Mouse (Mus musculus): ENCODE measurements around the gene Hhex. TPM values are rescaled to one million over a fixed set of nuclear protein-coding genes. Genes with fewer than 3 reads are reported as not detected.

The Hhex gene
- polyA plus RNA-seq, 2 experiments = 4.5 to 8.0 TPM

GRCm38 (mm10) chr19:37433895-37434262 is 731 bp upstream of the Hhex start:
- ATAC-seq (ENCODE audit: low FRiP score, low read depth) (no peak), DNase-seq (ENCODE audit: low spot score) (no peak)
- H3K36me3 ChIP-seq (ENCODE audit: control insufficient read depth, insufficient read depth, low read length) = no peaks in the 10 kb centered on the region
- H3K27me3 ChIP-seq (ENCODE audit: control insufficient read depth, insufficient read depth, low read length) = peaks cover 65% of the 10 kb centered on the region
- H3K4me1 ChIP-seq (ENCODE audit: control insufficient read depth, insufficient read depth, low read length) = peaks cover 4% of the 10 kb centered on the region
- no peak for TF ChIP-seq POLR2A (IDR thresholded peaks at IDR 0.05; ENCODE audit: borderline replicate concordance, extremely low read depth, insufficient read depth, insufficient read length)
- peak overlapping the region; percentile 44 for H3K4me3 ChIP-seq (replicated peaks; ENCODE audit: low read length)
- WGBS = 0% methylated on average over 14 of the region's 14 CpGs
- no peaks in the 10 kb centered on the region for H3K9me3 ChIP-seq (ENCODE audit: control insufficient read depth, low read length)
- H3K4me2 ChIP-seq (replicated peaks; ENCODE audit: low read depth, low read length, severe bottlenecking) = peak overlapping the region; percentile 65
- no peak overlapping the region for H3K9ac ChIP-seq (ENCODE audit: low read depth, low read length, severe bottlenecking)
- no peak overlapping the region for H3K27ac ChIP-seq (replicated peaks; ENCODE audit: low read depth, low read length)

- Histone ChIP-seq H3K4me3 (replicated peaks; ENCODE audit: low read length) (peak overlapping the region; percentile 44), H3K4me2 (replicated peaks; ENCODE audit: low read depth, low read length, severe bottlenecking) (peak overlapping the region; percentile 65), H3K27ac (replicated peaks; ENCODE audit: low read depth, low read length) (0 out of 2 replicates have a peak overlapping the region, but pooled peaks have one; percentile 52), H3K4me1 (ENCODE audit: control insufficient read depth, insufficient read depth, low read length) (peaks cover 4% of the 10 kb centered on the region), H3K36me3 (ENCODE audit: control insufficient read depth, insufficient read depth, low read length) (no peaks in the 10 kb centered on the region), H3K27me3 (ENCODE audit: control insufficient read depth, insufficient read depth, low read length) (peaks cover 78% of the 10 kb centered on the region), H3K9ac (ENCODE audit: low read depth, low read length, severe bottlenecking) (peak overlapping the region; percentile 46), H3K9me3 (ENCODE audit: control insufficient read depth, low read length) (no peaks in the 10 kb centered on the region)
- DNase-seq (ENCODE audit: low spot score) (peak; percentile 11), ATAC-seq (ENCODE audit: low FRiP score, low read depth) (no peak; the same call in 1 of the 2 replicates)
- no peak for TF ChIP-seq POLR2A (IDR thresholded peaks at IDR 0.05; ENCODE audit: borderline replicate concordance, extremely low read depth, insufficient read depth, insufficient read length)
- under 1% methylated on average over 67 of the region's 77 CpGs for WGBS
These were observed 637 bp downstream of the Hhex start for GRCm38 (mm10) chr19:37435041-37435852.

DNA sequence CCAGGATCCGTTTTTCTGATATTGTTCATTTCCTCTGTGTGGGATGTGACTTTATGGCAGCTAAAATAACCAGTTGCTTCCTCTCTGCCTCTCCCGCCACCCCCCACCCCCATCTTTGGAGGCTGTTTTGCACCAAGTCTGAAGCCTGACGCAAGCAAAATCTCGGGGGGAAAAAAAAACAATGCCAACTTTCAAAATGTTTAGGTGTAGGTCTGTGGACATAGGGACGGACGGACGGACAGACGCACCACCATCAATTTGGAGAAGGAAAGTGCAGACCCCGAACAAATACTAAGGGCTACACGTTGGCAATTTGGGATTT is 1.2 kb downstream of the Hhex start:
- H3K27ac ChIP-seq (replicated peaks; ENCODE audit: low read depth, low read length) = no peak overlapping the region
- 0 out of 2 replicates have a peak overlapping the region, but pooled peaks have one; percentile 5 for H3K4me3 ChIP-seq (replicated peaks; ENCODE audit: low read length)
- ATAC-seq (ENCODE audit: low FRiP score, low read depth) (no peak), DNase-seq (ENCODE audit: low spot score) (no peak)
- no peaks in the 10 kb centered on the region for H3K9me3 ChIP-seq (ENCODE audit: control insufficient read depth, low read length)
- peaks cover 79% of the 10 kb centered on the region for H3K27me3 ChIP-seq (ENCODE audit: control insufficient read depth, insufficient read depth, low read length)
- WGBS = 6% methylated on average over 10 of the region's 10 CpGs
- no peak for TF ChIP-seq POLR2A (IDR thresholded peaks at IDR 0.05; ENCODE audit: borderline replicate concordance, extremely low read depth, insufficient read depth, insufficient read length)
- peaks cover 4% of the 10 kb centered on the region for H3K4me1 ChIP-seq (ENCODE audit: control insufficient read depth, insufficient read depth, low read length)
- no peak overlapping the region for H3K9ac ChIP-seq (ENCODE audit: low read depth, low read length, severe bottlenecking)
- peak overlapping the region; percentile 1; the same call in 1 of the 2 replicates for H3K4me2 ChIP-seq (replicated peaks; ENCODE audit: low read depth, low read length, severe bottlenecking)
- no peaks in the 10 kb centered on the region for H3K36me3 ChIP-seq (ENCODE audit: control insufficient read depth, insufficient read depth, low read length)

DNA sequence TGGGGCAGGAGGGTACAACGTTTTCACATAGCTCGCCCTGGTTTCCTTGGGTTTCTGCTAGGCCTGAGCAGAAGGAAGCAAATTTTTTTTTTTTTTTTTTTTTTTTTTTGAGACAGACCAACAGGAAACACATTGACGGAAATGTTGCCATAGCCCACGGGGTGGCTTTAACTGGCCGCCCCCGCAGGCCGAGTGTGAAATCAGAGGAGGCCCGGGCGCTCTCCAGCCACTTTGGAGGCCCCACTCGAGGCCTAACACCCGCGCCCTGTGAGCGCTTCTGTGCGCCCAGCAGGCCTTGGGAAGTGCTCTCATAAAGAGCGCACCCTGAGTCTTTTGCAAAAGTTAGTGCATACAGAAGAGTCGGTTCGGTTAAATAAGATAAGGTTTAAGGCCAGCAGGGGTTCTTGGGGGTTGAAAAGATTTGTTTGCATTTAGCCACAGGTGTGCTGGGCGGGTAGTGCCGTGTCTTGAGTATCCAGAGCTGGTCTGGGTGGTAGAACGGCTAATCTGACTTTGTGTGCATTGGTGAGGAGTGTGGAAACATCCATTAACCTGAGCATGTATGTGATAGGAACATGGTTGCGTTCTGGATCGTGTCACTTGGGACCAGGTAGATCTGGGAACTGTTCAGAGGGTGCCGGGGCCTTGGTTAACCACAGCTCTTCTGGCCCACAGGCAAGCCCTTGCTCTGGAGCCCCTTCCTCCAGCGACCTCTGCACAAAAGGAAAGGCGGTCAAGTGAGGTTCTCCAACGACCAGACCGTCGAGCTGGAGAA is 2.1 kb downstream of the Hhex start:
- H3K4me1 ChIP-seq (ENCODE audit: control insufficient read depth, insufficient read depth, low read length) = peaks cover 4% of the 10 kb centered on the region
- H3K27me3 ChIP-seq (ENCODE audit: control insufficient read depth, insufficient read depth, low read length) = peaks cover 79% of the 10 kb centered on the region
- TF ChIP-seq POLR2A (IDR thresholded peaks at IDR 0.05; ENCODE audit: borderline replicate concordance, extremely low read depth, insufficient read depth, insufficient read length) = no peak
- no peaks in the 10 kb centered on the region for H3K9me3 ChIP-seq (ENCODE audit: control insufficient read depth, low read length)
- ATAC-seq (ENCODE audit: low FRiP score, low read depth) (no peak), DNase-seq (ENCODE audit: low spot score) (no peak)
- no peak overlapping the region for H3K9ac ChIP-seq (ENCODE audit: low read depth, low read length, severe bottlenecking)
- H3K4me3 ChIP-seq (replicated peaks; ENCODE audit: low read length) = no peak overlapping the region
- no peaks in the 10 kb centered on the region for H3K36me3 ChIP-seq (ENCODE audit: control insufficient read depth, insufficient read depth, low read length)
- WGBS = 10% methylated on average over 28 of the region's 28 CpGs
- H3K4me2 ChIP-seq (replicated peaks; ENCODE audit: low read depth, low read length, severe bottlenecking) = no peak overlapping the region; the same call in 1 of the 2 replicates
- H3K27ac ChIP-seq (replicated peaks; ENCODE audit: low read depth, low read length) = no peak overlapping the region

DNA sequence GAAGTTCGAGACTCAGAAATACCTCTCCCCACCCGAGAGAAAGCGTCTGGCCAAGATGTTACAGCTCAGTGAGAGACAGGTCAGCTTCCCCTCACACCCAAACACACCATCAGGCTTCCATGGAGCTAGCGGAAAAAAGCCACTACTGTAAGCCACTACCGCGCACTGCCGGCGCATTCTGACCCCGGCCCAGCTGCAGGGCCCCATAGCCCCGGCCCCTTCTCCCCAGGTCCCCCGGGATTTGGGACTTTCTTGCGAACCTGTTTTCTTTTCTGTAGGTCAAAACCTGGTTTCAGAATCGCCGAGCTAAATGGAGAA is 2.6 kb downstream of the Hhex start:
- no peak overlapping the region for H3K9ac ChIP-seq (ENCODE audit: low read depth, low read length, severe bottlenecking)
- ATAC-seq (ENCODE audit: low FRiP score, low read depth) (no peak), DNase-seq (ENCODE audit: low spot score) (no peak)
- H3K9me3 ChIP-seq (ENCODE audit: control insufficient read depth, low read length) = no peaks in the 10 kb centered on the region
- TF ChIP-seq POLR2A (IDR thresholded peaks at IDR 0.05; ENCODE audit: borderline replicate concordance, extremely low read depth, insufficient read depth, insufficient read length) = no peak
- H3K4me1 ChIP-seq (ENCODE audit: control insufficient read depth, insufficient read depth, low read length) = peaks cover 4% of the 10 kb centered on the region
- no peaks in the 10 kb centered on the region for H3K36me3 ChIP-seq (ENCODE audit: control insufficient read depth, insufficient read depth, low read length)
- no peak overlapping the region; the same call in 1 of the 2 replicates for H3K4me2 ChIP-seq (replicated peaks; ENCODE audit: low read depth, low read length, severe bottlenecking)
- no peak overlapping the region for H3K4me3 ChIP-seq (replicated peaks; ENCODE audit: low read length)
- WGBS = 9% methylated on average over 14 of the region's 14 CpGs
- no peak overlapping the region for H3K27ac ChIP-seq (replicated peaks; ENCODE audit: low read depth, low read length)
- H3K27me3 ChIP-seq (ENCODE audit: control insufficient read depth, insufficient read depth, low read length) = peaks cover 76% of the 10 kb centered on the region

Data from limb, embryonic 14.5 days (tissue).